8 mouse cellular contexts compared by ENCODE assay signal in genomic region chr17:67352956-67353795, GRCm38 (mm10). TPM values are rescaled to one million over a fixed set of nuclear protein-coding genes. Genes with fewer than 3 reads are reported as not detected.
DNase-seq lines count a peak whose midpoint lies in the region; ATAC-seq and TF ChIP-seq lines count a peak whose summit lies in the region.

No protein-coding gene starts in this region.

- H3K9ac ChIP-seq in forebrain, postnatal 0 days, result peak overlapping the region; percentile 60

- peak overlapping the region; percentile 97 for H3K27ac ChIP-seq in brown adipose tissue, adult 24 weeks (replicated peaks; ENCODE audit: low read depth, low read length)
- peak overlapping the region; percentile 57 for H3K27ac ChIP-seq in forebrain, postnatal 0 days (ENCODE audit: low read depth, low read length)
- peak overlapping the region; percentile 89 for H3K27ac ChIP-seq in limb, embryonic 10.5 days

- peaks cover 6% of the 10 kb centered on the region for H3K27me3 ChIP-seq in forebrain, postnatal 0 days (ENCODE audit: insufficient read depth, low read length)
- peaks cover 39% of the 10 kb centered on the region for H3K27me3 ChIP-seq in limb, embryonic 10.5 days (ENCODE audit: low read depth, poor library complexity, severe bottlenecking)

- 3% methylated on average over 50 of the region's 50 CpGs for WGBS in forebrain, postnatal 0 days
- 6% methylated on average over 45 of the region's 50 CpGs for WGBS in limb, embryonic 10.5 days

- no peak for ATAC-seq in forebrain, postnatal 0 days

- DNase-seq in adrenal gland, adult (ENCODE audit: inconsistent age in 2 of 2, low spot score in 1 of 2), result peak; percentile 67 to 91
- no peak for DNase-seq in adrenal gland, postnatal 10 days
- DNase-seq in forebrain, postnatal 0 days, result peak; percentile 27
- peak; percentile 65 for DNase-seq in heart, postnatal 4 days
- no peak for DNase-seq in limb, embryonic 10.5 days (ENCODE audit: low spot score)
- DNase-seq in mesoderm, embryonic 11.5 days (ENCODE audit: low read depth, low spot score), result peak; percentile 12
- peak; percentile 40 for DNase-seq in right cerebral cortex, postnatal 4 days

- H3K36me3 ChIP-seq in forebrain, postnatal 0 days (ENCODE audit: insufficient read depth), result no peaks in the 10 kb centered on the region
- H3K36me3 ChIP-seq in limb, embryonic 10.5 days, result no peaks in the 10 kb centered on the region

- peaks cover 20% of the 10 kb centered on the region for H3K4me1 ChIP-seq in brown adipose tissue, adult 24 weeks (ENCODE audit: control insufficient read depth, insufficient read depth, insufficient read length, low read length)
- peaks cover 6% of the 10 kb centered on the region; the same call in 1 of the 2 replicates for H3K4me1 ChIP-seq in forebrain, postnatal 0 days (ENCODE audit: insufficient read depth)
- H3K4me1 ChIP-seq in limb, embryonic 10.5 days, result peaks cover 17% of the 10 kb centered on the region

- TF ChIP-seq CTCF in forebrain, postnatal 0 days (IDR thresholded peaks at IDR 0.05; ENCODE audit: low read depth), result no peak

- H3K4me2 ChIP-seq in forebrain, postnatal 0 days (ENCODE audit: low read depth), result peak overlapping the region; percentile 93

- no peaks in the 10 kb centered on the region for H3K9me3 ChIP-seq in forebrain, postnatal 0 days (ENCODE audit: low read length)
- no peaks in the 10 kb centered on the region for H3K9me3 ChIP-seq in limb, embryonic 10.5 days (replicated peaks)

- peak overlapping the region; percentile 100 for H3K4me3 ChIP-seq in brown adipose tissue, adult 24 weeks (ENCODE audit: insufficient read depth, low read depth, low read length)
- peak overlapping the region; percentile 62 for H3K4me3 ChIP-seq in forebrain, postnatal 0 days (ENCODE audit: low read depth, low read length)
- H3K4me3 ChIP-seq in limb, embryonic 10.5 days, result peak overlapping the region; percentile 81

RNA-seq across cellular contexts. Expression of gene Ptprm, which starts 1.1 kb away (rescaled TPM):
- total RNA-seq in adrenal gland, postnatal 10 days (2021), result 10 to 100 TPM; 41.0 to 56.9 TPM
- 18.1 and 23.5 TPM in 2 replicates for polyA plus RNA-seq in brown adipose tissue, adult 24 weeks (2012; ENCODE audit: insufficient read depth, insufficient read length, missing spikeins)
- 26.6 and 33.2 TPM in 2 replicates for total RNA-seq in forebrain, postnatal 0 days (2014; rRNA removed)
- polyA plus RNA-seq in forebrain, postnatal 0 days (2015; fragmentation: Nextera tagmentation; extraction: Ambion mirVana), result 7.9 and 12.9 TPM in 2 replicates
- 100 to 1,000 TPM; 103 to 110 TPM for total RNA-seq in heart, postnatal 4 days (2021)
- polyA plus RNA-seq in limb, embryonic 10.5 days (2016; fragmentation: Nextera tagmentation; extraction: Ambion mirVana), result 7.5 and 9.0 TPM in 2 replicates

Comparison
In these comparisons a context has a peak if more than half of its experiments do, and no peak if none do; other contexts are left out.
1. DNase-seq: peak in adrenal gland, adult (2 of 2), forebrain, postnatal 0 days (single experiment), heart, postnatal 4 days (single experiment), mesoderm, embryonic 11.5 days (single experiment) and right cerebral cortex, postnatal 4 days (single experiment); none in adrenal gland, postnatal 10 days (single experiment) and limb, embryonic 10.5 days (single experiment).
2. Peak in every context shown above with its lines, with median percentiles within 50 percentile points of each other: H3K27ac ChIP-seq and H3K4me3 ChIP-seq.